Comparison of ENCODE assay signal across 8 mouse cellular contexts in genomic region chr7:127195544-127196295, GRCm38 (mm10). TPM values are rescaled to one million over a fixed set of nuclear protein-coding genes. Genes with fewer than 3 reads are reported as not detected.
A peak's percentile ranks its signal among the peaks of the same experiment; 100 is the strongest.
DNase-seq lines count a peak whose midpoint lies in the region; ATAC-seq lines count a peak whose summit lies in the region.

Cd2bp2 (minus strand) TSS chr7:127196050.

- peak; percentile 96 for DNase-seq in Muller cell, postnatal 12 days (ENCODE audit: inconsistent ontology term)
- DNase-seq in cerebellum, adult 9-11 months, result peak; percentile 98
- peak; percentile 98 for DNase-seq in frontal cortex, adult 2 months (ENCODE audit: extremely low spot score in 1 of 2, low spot score in 1 of 2)
- peak; percentile 96 for DNase-seq in hindbrain, embryonic 11.5 days (ENCODE audit: low spot score)
- DNase-seq in layer of hippocampus, postnatal 10 days (ENCODE audit: low spot score in 2 of 2), result peak; percentile 93
- peak; percentile 98 for DNase-seq in lung, postnatal 10 days
- peak; percentile 90 for DNase-seq in ovary, postnatal 36 days (ENCODE audit: low spot score)
- DNase-seq in thymus, postnatal 25 days, result peak; percentile 93

- peak within 1 kb of the TSS; percentile 69 for H3K4me3 ChIP-seq in hindbrain, embryonic 11.5 days (ENCODE audit: low read depth, low read length)

- H3K9ac ChIP-seq in hindbrain, embryonic 11.5 days (ENCODE audit: low read depth, low read length), result peak within 1 kb of the TSS; percentile 81

- no peaks in the 10 kb centered on the region for H3K9me3 ChIP-seq in hindbrain, embryonic 11.5 days (ENCODE audit: control insufficient read depth, low read length)

- H3K36me3 ChIP-seq in hindbrain, embryonic 11.5 days (ENCODE audit: control insufficient read depth, insufficient read depth, low read length), result peaks cover 17% of the 10 kb centered on the region; the same call in 1 of the 2 replicates

- peaks cover 5% of the 10 kb centered on the region; the same call in 1 of the 2 replicates for H3K4me1 ChIP-seq in hindbrain, embryonic 11.5 days (replicated peaks; ENCODE audit: control insufficient read depth, insufficient read depth, low read length)

- peak within 1 kb of the TSS; percentile 83 for H3K4me2 ChIP-seq in hindbrain, embryonic 11.5 days (replicated peaks; ENCODE audit: low read depth, low read length)

- WGBS in hindbrain, embryonic 11.5 days, result under 1% methylated on average over 51 of the region's 51 CpGs

- H3K27ac ChIP-seq in hindbrain, embryonic 11.5 days (ENCODE audit: low read depth, low read length), result peak within 1 kb of the TSS; percentile 85

- peak; percentile 97 for ATAC-seq in hindbrain, embryonic 11.5 days (ENCODE audit: low FRiP score)

- H3K27me3 ChIP-seq in hindbrain, embryonic 11.5 days (ENCODE audit: control insufficient read depth, insufficient read depth, low read length), result no peaks in the 10 kb centered on the region

RNA-seq across cellular contexts. Expression of gene Cd2bp2, which starts in this region (rescaled TPM):
- 97.1 and 102 TPM in 2 replicates for polyA plus RNA-seq in frontal cortex, adult 2 months (2012; rRNA removed)
- polyA plus RNA-seq in hindbrain, embryonic 11.5 days (2014; fragmentation: Nextera tagmentation; extraction: Ambion mirVana), result 64.7 and 76.2 TPM in 2 replicates
- total RNA-seq in layer of hippocampus, postnatal 10 days (2021), result 10 to 100 TPM; 70.5 to 75.5 TPM

Comparison
In these comparisons a context has a peak if more than half of its experiments do, and no peak if none do; other contexts are left out.
1. Peak in every context shown above with its lines: DNase-seq, ATAC-seq, H3K4me3 ChIP-seq and H3K27ac ChIP-seq.